Mouse (Mus musculus): ENCODE measurements at regions not wholly inside any gene's neighbourhood (a gene's known extent, or its start where the extent isn't known, plus 50 kb on each side); places are given as distances from the start of the nearest gene placed in this dataset.

DNA sequence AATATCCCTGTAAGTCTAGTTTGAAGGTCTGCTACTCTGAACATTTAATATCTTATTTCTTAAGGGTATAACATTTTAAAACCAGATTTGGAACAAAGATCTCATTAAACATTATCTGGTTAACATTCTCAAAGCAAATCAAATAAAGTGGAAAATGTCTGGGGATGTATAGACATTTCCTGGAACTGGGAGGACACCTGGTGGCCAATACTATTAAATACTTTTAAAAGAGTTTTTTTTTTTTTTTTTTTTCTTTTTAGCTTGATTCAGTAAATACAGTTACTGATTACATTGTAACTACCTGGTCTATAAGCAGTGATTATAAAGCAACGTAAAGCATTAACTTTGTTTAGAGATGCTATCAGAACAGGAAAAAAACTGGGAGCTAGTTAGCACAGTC lies 299.6 kb upstream of the Myo3a start:
- TF ChIP-seq CTCF (IDR thresholded peaks at IDR 0.05; ENCODE audit: extremely low read depth, insufficient read length, insufficient replicate concordance, low read depth, low read length), result no peak
- no peak for TF ChIP-seq POLR2A (IDR thresholded peaks at IDR 0.05; ENCODE audit: low read depth, low read length)
